In the genomic region with DNA sequence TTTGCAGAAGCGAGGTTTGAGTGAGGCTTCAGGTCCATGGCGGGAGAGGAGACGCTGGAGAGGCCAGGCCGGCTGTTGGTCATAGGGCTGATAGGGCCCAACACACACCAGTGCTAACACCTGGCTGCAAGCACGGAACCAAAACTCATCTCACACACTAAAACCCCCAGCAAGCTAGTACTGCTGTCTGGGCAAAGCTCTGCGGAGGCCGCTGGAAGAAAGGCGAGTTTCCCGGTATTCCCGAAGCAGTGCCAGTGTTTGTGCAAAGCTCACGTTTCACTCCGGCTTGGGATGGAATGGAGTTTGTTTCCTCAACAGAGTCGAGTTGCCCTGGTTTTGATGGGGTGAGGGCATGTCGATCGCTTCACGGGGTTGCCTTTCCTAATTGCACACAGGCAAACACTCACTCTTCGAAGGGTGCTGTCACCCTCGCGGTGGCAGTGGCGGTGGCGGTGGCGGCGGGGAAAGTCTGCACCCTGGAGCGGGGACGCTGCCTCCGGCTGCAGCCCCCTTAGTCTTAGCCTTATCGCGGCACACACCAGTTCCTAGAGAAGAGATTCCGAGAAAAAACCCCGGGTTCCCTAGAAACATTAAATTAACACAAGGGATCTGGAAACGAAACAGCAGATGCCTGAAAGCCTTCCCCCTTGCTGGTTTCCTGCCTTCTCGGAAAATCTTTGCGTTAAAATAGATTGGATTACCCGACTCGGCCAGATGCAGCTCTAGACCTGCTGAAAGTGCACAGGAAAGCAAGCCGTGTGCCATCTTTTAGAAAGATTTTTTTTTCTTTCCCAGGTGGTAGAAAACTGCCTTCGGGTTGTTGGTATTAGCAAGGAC, we compare ENCODE assay signal across 7 mouse cellular contexts. TPM values are rescaled to one million over a fixed set of nuclear protein-coding genes. Genes with fewer than 3 reads are reported as not detected.
DNase-seq lines count a peak whose midpoint lies in the region; ATAC-seq and TF ChIP-seq lines count a peak whose summit lies in the region.

No protein-coding gene starts in this region.

- peaks cover 10% of the 10 kb centered on the region for H3K36me3 ChIP-seq in G1E (replicated peaks)
- no peaks in the 10 kb centered on the region for H3K36me3 ChIP-seq in forebrain, embryonic 15.5 days
- H3K36me3 ChIP-seq in small intestine, adult 2 months (ENCODE audit: control insufficient read depth, insufficient read depth, low read length), result no peaks in the 10 kb centered on the region

- intact Hi-C loops in left cerebral cortex, postnatal 25 days (cut with DNase I), result loop anchor here (2.0 kb wide), 1 partner anchor 58 kb away; no protein-coding TSS in a partner anchor

- no peak for TF ChIP-seq POLR2A in small intestine, adult 2 months (IDR thresholded peaks at IDR 0.05; ENCODE audit: low read depth, low read length)

- peaks cover 78% of the 10 kb centered on the region for H3K4me1 ChIP-seq in G1E (ENCODE audit: insufficient read depth, low read depth, low read length)
- H3K4me1 ChIP-seq in forebrain, embryonic 15.5 days, result peaks cover 18% of the 10 kb centered on the region
- no peaks in the 10 kb centered on the region for H3K4me1 ChIP-seq in small intestine, adult 2 months (ENCODE audit: control insufficient read depth, insufficient read depth, insufficient read length, low read length)

- no peak overlapping the region; the same call in 1 of the 2 replicates for H3K27ac ChIP-seq in forebrain, embryonic 15.5 days (replicated peaks)
- H3K27ac ChIP-seq in small intestine, adult 2 months (ENCODE audit: insufficient read depth, low read depth, low read length), result peak overlapping the region; percentile 88

- TF ChIP-seq CTCF in G1E (IDR thresholded peaks at IDR 0.05; ENCODE audit: low read depth, low read length), result no peak
- peak; percentile 10; the same call in 1 of the 2 replicates for TF ChIP-seq CTCF in small intestine, adult 2 months (IDR thresholded peaks at IDR 0.05; ENCODE audit: extremely low read depth, insufficient read length, insufficient replicate concordance, low read depth, low read length)

- DNase-seq in G1E (ENCODE audit: low spot score), result peak; percentile 69
- peak; percentile 48 for DNase-seq in adrenal gland, postnatal 25 days
- peak; percentile 74 for DNase-seq in heart, postnatal 4 days
- peak; percentile 49 to 60 for DNase-seq in left cerebral cortex, postnatal 25 days (ENCODE audit: low spot score in 2 of 2)

- no peaks in the 10 kb centered on the region for H3K9me3 ChIP-seq in G1E (replicated peaks)
- no peaks in the 10 kb centered on the region for H3K9me3 ChIP-seq in forebrain, embryonic 15.5 days

- peak overlapping the region; percentile 43 for H3K9ac ChIP-seq in forebrain, embryonic 15.5 days (replicated peaks)

- H3K4me2 ChIP-seq in forebrain, embryonic 15.5 days (replicated peaks), result peak overlapping the region; percentile 79

- 8% methylated on average over 37 of the region's 37 CpGs for WGBS in forebrain, embryonic 15.5 days
- 32% methylated on average over 37 of the region's 37 CpGs for WGBS in small intestine, adult 2 months

- peak overlapping the region; percentile 69 for H3K4me3 ChIP-seq in G1E (ENCODE audit: low read depth, low read length)
- peak overlapping the region; percentile 40 for H3K4me3 ChIP-seq in forebrain, embryonic 15.5 days
- H3K4me3 ChIP-seq in small intestine, adult 2 months (ENCODE audit: low read depth, low read length), result peak overlapping the region; percentile 66

- ATAC-seq in G1E (ENCODE audit: extremely low read depth, insufficient number of reproducible peaks, low FRiP score, poor library complexity, severe bottlenecking), result peak; percentile 74
- ATAC-seq in forebrain, embryonic 15.5 days (replicated peaks), result peak; percentile 49
- ATAC-seq in megakaryocyte progenitor cell, adult 5-6 weeks (replicated peaks; ENCODE audit: poor library complexity), result peak; percentile 69

- no peaks in the 10 kb centered on the region; the same call in 1 of the 2 replicates for H3K27me3 ChIP-seq in G1E (ENCODE audit: insufficient read depth, low read length)
- H3K27me3 ChIP-seq in forebrain, embryonic 15.5 days, result peaks cover 14% of the 10 kb centered on the region
- H3K27me3 ChIP-seq in small intestine, adult 2 months (ENCODE audit: control insufficient read depth, insufficient read depth, low read length), result no peaks in the 10 kb centered on the region

RNA-seq across cellular contexts. Expression of a gene that starts 59.2 kb away (rescaled TPM):
- total RNA-seq in G1E (2014; fragmentation: Nextera tagmentation) (81.4 and 91.9 TPM in 2 replicates), G1E (2017) (9.0 and 9.1 TPM in 2 replicates)
- 22.5 and 24.4 TPM in 2 replicates for polyA plus RNA-seq in G1E (2012)
- 15.2 and 19.1 TPM in 2 replicates for total RNA-seq in adrenal gland, postnatal 25 days (2021)
- polyA plus RNA-seq in forebrain, embryonic 15.5 days (2015; fragmentation: Nextera tagmentation; extraction: Ambion mirVana), result 9.5 and 10.1 TPM in 2 replicates
- 10 to 100 TPM; 11.3 to 12.2 TPM for total RNA-seq in heart, postnatal 4 days (2021)
- total RNA-seq in left cerebral cortex, postnatal 25 days (2021), result 1 to 10 TPM; 4.1 to 5.7 TPM
- total RNA-seq in megakaryocyte progenitor cell, adult 5-6 weeks (2015), result 10.7 and 12.2 TPM in 2 replicates
- total RNA-seq in megakaryocyte progenitor cell, adult 5-6 weeks (2017), result 3.5 and 3.8 TPM in 2 replicates
- 9.3 and 16.7 TPM in 2 replicates for polyA plus RNA-seq in small intestine, adult 2 months (2012; rRNA removed)
